Mouse (Mus musculus): Measurements from ENCODE around the gene Zfp629.

- TF ChIP-seq EP300 (IDR thresholded peaks at IDR 0.05; ENCODE audit: insufficient read depth, low read depth, low read length) (no peak), CTCF (IDR thresholded peaks at IDR 0.05; ENCODE audit: low read depth, low read length) (no peak)
Observed at GRCm38 (mm10) chr7:127649206-127649605, 33.6 kb upstream of the Zfp629 start.
